Mouse (Mus musculus) embryonic facial prominence, embryonic 13.5 days (tissue): ENCODE results near the gene Mmgt2. TPM values are rescaled to one million over a fixed set of nuclear protein-coding genes. Genes with fewer than 3 reads are reported as not detected.

Source experiments
- ATAC-seq: fragments of 200-750 bp; cut with Nextera tagmentation; 2 replicates; pipeline ENCODE4 v1.8.0; 2017; ENCODE audit warnings: low read depth; ENCODE audit not compliant: insufficient number of reproducible peaks, insufficient read depth, low FRiP score, low TSS enrichment
- H3K27ac ChIP-seq: fragments of 300-500 bp; sonication (generic); 2 replicates; pipeline ENCODE4 v1.5.1; 2015; ENCODE audit warnings: moderate library complexity, mild to moderate bottlenecking, inconsistent platforms
- H3K27me3 ChIP-seq: fragments of 300-500 bp; sonication (generic); 2 replicates; pipeline ENCODE4 v1.6.1; 2015; ENCODE audit warnings: mild to moderate bottlenecking, inconsistent platforms
- H3K36me3 ChIP-seq: fragments of 300-500 bp; sonication (generic); 2 replicates; pipeline ENCODE4 v1.6.1; 2015; ENCODE audit warnings: mild to moderate bottlenecking, inconsistent platforms
- H3K4me1 ChIP-seq: fragments of 300-500 bp; sonication (generic); 2 replicates; pipeline ENCODE4 v1.6.1; 2015; ENCODE audit warnings: inconsistent platforms
- H3K4me2 ChIP-seq: fragments of 300-500 bp; sonication (generic); 2 replicates; pipeline ENCODE4 v1.6.1; 2015; ENCODE audit warnings: moderate library complexity, mild to moderate bottlenecking, inconsistent platforms
- H3K4me3 ChIP-seq: fragments of 300-500 bp; sonication (generic); 2 replicates; pipeline ENCODE4 v1.5.1; 2015; ENCODE audit warnings: mild to moderate bottlenecking, inconsistent platforms
- H3K9ac ChIP-seq: fragments of 300-500 bp; sonication (generic); 2 replicates; pipeline ENCODE4 v1.6.1; 2015; ENCODE audit warnings: mild to moderate bottlenecking, inconsistent platforms
- H3K9me3 ChIP-seq: fragments of 300-500 bp; sonication (generic); 2 replicates; pipeline ENCODE4 v1.6.1; 2016; ENCODE audit warnings: inconsistent platforms
- WGBS: fragments of 180-500 bp; shearing (Covaris S2); methylation state at CpG from one replicate; pipeline ENCODE4 v1.1.7; 2015; ENCODE audit warnings: mixed read lengths; 5-methylcytosine and 5-hydroxymethylcytosine counted together
- polyA plus RNA-seq: library from polyadenylated mRNA; unstranded; fragments of >200 nt; fragmentation: Nextera tagmentation; extraction: Ambion mirVana; gene quantifications from 2 replicates; pipeline ENCODE4 v1.2.1, GENCODE M21; 2015

The Mmgt2 gene
- polyA plus RNA-seq, 1 experiment from 2014 or later = 60.4 TPM

DNA sequence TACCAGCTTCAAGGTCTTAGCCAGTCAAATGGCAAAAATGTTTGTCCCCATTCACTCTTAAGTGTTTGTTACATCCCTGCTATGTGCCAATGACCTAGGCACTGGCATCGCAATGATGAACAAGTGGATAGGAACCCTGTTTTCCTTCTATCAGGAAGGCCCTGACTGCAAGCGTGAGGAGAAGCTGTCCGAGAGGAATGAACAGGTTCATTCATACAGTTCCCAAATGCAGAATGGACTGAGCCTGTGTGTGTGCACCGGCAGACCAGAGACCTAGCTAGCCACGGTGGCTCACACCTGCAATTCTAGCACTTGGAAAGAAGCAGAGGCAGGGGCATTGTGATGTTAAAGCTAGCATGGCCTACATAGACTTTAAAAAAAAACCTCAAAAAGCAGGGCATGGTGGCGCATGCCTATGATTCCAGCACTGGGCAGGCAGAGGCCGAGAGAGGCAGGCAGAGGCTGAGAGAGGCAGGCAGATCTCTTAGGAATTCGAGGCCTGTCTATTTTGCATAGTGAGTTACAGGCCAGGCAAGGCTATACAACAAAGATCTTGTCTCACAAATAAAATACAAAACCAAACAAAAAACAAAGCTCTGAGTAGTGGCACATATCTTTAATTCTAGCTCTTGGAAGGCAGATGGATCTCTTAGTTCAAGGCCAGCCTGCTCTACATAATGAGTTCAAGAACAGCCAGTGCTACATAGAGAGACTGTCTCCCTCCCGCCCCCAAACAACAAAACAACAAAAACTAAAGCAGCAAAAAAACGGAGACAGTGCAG lies 41.1 kb upstream of the Mmgt2 start:
- H3K9me3 ChIP-seq = no peaks in the 10 kb centered on the region
- peak overlapping the region; percentile 58; the same call in 1 of the 2 replicates for H3K27ac ChIP-seq
- no peak for ATAC-seq
- H3K27me3 ChIP-seq = no peaks in the 10 kb centered on the region
- WGBS = 62% methylated on average over 10 of the region's 10 CpGs
- H3K4me3 ChIP-seq = no peak overlapping the region
- H3K4me1 ChIP-seq = peaks cover 33% of the 10 kb centered on the region
- H3K4me2 ChIP-seq = no peak overlapping the region
- H3K36me3 ChIP-seq = peaks cover 75% of the 10 kb centered on the region
- no peak overlapping the region; the same call in 1 of the 2 replicates for H3K9ac ChIP-seq

DNA sequence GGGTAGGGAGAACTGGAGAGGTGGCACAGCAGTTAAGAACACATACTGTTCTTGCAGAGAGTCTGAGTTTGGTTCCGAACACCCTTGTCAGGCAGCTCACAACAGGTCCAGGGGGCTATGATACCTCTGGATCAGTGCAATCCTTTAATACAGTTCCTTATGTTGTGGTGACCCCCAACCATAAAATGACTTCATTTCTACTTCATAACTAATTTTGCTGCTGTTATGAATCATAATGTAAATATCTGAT lies 40.6 kb upstream of the Mmgt2 start:
- Histone ChIP-seq H3K9ac (no peak overlapping the region), H3K27ac (no peak overlapping the region), H3K27me3 (no peaks in the 10 kb centered on the region), H3K9me3 (no peaks in the 10 kb centered on the region), H3K4me1 (peaks cover 38% of the 10 kb centered on the region), H3K36me3 (peaks cover 77% of the 10 kb centered on the region), H3K4me2 (no peak overlapping the region), H3K4me3 (no peak overlapping the region)
- ATAC-seq = no peak
- WGBS = 92% methylated on average over 1 of the region's 1 CpGs

DNA sequence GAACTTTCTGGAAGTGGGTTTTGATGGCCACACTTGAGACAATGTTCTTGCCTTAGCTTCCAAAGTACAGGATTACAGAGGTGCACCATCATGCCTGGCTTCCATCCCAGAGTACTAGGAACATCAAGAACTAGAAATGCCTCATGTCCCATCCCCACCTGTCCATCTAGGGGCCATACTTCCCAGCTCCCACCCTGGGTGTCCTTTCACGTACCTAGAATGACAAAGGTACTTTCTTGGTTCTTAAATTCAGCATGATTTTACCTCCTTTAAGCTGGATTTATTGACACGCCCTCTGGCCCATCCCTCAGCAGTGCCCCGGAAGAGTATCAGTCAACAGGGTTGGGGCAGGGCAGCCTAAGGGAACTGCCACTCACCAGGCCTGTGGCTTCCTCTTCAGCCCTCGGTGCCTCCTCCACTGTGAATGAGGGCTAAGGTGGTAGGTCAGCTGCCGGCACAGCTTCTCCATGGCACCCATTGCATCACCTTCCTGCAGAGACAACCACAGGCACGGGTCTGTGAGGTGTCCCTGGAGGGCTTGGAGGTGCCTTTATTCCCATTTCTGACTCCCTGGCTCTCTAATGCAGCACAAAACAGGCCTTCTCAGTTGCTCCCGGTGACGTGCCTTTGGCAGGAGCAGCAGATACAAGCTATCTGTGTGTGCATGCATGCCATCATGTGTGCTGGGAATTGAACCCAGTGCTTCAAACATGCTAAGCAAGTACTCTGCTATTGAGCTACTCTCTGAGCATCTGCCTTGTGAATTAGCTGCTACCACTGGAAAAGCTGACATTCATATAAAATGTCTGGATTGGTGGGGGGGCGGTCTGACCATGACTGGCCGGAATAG lies 39.4 kb upstream of the Mmgt2 start:
- H3K4me2 ChIP-seq = no peak overlapping the region
- 82% methylated on average over 10 of the region's 10 CpGs for WGBS
- no peak overlapping the region for H3K9ac ChIP-seq
- H3K4me3 ChIP-seq = no peak overlapping the region
- no peak for ATAC-seq
- no peaks in the 10 kb centered on the region for H3K9me3 ChIP-seq
- no peak overlapping the region for H3K27ac ChIP-seq
- H3K4me1 ChIP-seq = peaks cover 45% of the 10 kb centered on the region
- peaks cover 73% of the 10 kb centered on the region for H3K36me3 ChIP-seq
- H3K27me3 ChIP-seq = no peaks in the 10 kb centered on the region

GRCm38 (mm10) chr11:62610304-62610703 lies 38.2 kb upstream of the Mmgt2 start:
- Histone ChIP-seq H3K4me1 (peaks cover 43% of the 10 kb centered on the region), H3K27me3 (no peaks in the 10 kb centered on the region), H3K9ac (no peak overlapping the region), H3K4me2 (no peak overlapping the region), H3K4me3 (no peak overlapping the region), H3K9me3 (no peaks in the 10 kb centered on the region), H3K27ac (no peak overlapping the region), H3K36me3 (peaks cover 60% of the 10 kb centered on the region)
- 84% methylated on average over 6 of the region's 6 CpGs for WGBS
- ATAC-seq = no peak

- ATAC-seq = no peak
- Histone ChIP-seq H3K9me3 (no peaks in the 10 kb centered on the region), H3K36me3 (peaks cover 48% of the 10 kb centered on the region), H3K9ac (peak overlapping the region; percentile 72; the same call in 1 of the 2 replicates), H3K4me2 (no peak overlapping the region), H3K4me1 (peaks cover 23% of the 10 kb centered on the region), H3K27me3 (no peaks in the 10 kb centered on the region), H3K27ac (no peak overlapping the region), H3K4me3 (no peak overlapping the region)
- 50% methylated on average over 10 of the region's 10 CpGs for WGBS
Measured at GRCm38 (mm10) chr11:62612604-62613003, 35.9 kb upstream of the Mmgt2 start.

DNA sequence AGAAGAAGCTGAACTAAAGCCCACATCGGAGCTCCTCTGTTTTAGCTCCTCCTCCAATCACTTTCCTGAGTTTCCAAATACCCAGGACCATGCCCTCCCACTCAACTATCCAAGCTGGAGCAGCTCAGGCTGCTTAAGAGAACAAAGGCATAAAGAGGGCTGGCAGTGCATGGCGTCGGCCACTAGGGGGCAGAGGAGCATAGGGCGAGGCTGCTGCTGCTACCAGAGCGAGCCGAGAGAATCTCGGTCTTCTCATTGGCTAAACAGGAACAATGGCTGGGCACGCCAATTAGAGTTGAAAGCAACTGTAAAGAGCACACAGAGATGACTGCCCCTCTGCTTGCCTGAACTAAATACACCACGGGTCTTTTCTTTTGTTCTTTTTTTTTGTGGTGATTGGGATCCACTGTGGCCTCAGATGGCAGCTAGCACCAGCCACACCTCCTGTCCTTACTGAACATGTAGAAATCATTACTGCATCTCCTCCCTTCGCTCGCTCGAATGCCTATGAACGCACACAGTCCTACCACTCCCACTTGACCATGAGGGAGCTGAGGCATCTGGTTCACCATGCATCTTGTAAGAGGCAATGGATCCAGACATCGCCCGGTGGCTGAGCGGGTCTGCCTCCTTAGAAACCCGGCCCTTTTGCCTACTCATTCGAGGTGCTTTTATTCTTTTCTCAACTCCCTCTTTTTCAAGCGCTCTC lies 34.7 kb upstream of the Mmgt2 start:
- Histone ChIP-seq H3K27ac (peak overlapping the region; percentile 89), H3K4me1 (peaks cover 23% of the 10 kb centered on the region), H3K9me3 (no peaks in the 10 kb centered on the region), H3K36me3 (peaks cover 43% of the 10 kb centered on the region), H3K4me2 (peak overlapping the region; percentile 55), H3K9ac (peak overlapping the region; percentile 72), H3K27me3 (no peaks in the 10 kb centered on the region), H3K4me3 (peak overlapping the region; percentile 31)
- peak; percentile 76 for ATAC-seq
- WGBS = 10% methylated on average over 19 of the region's 19 CpGs

DNA sequence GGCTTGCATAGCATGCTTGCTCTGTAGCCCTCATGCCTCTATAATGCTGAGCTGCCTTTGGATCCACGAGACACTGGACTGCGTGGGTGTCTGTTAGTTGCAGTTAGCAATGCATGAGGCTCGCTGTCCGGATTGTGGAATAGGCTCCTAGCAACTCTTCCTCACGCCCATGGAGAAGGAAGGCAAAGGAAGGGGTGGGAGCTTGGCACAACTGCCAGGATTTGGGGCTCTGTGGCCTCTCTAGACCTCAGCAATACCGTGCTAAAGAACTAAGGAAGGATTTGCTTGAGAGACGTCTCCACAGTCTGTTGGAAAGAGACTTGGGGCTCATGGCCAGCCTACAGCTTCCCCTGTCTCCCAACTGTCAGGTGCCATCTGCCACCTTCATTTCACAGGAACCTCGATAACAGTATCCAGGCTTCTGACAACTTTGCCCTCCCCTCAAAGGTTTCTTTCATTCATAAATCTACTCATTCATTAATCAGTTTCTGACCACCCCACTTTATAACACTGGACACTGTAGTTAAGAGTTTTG lies 33.5 kb upstream of the Mmgt2 start:
- no peak overlapping the region for H3K4me2 ChIP-seq
- H3K9ac ChIP-seq = no peak overlapping the region
- no peaks in the 10 kb centered on the region for H3K27me3 ChIP-seq
- WGBS = 85% methylated on average over 8 of the region's 8 CpGs
- ATAC-seq = no peak
- peaks cover 23% of the 10 kb centered on the region for H3K4me1 ChIP-seq
- peak overlapping the region; percentile 89 for H3K27ac ChIP-seq
- H3K4me3 ChIP-seq = no peak overlapping the region
- H3K9me3 ChIP-seq = no peaks in the 10 kb centered on the region
- peaks cover 45% of the 10 kb centered on the region for H3K36me3 ChIP-seq

- H3K4me3 ChIP-seq = no peak overlapping the region
- no peak overlapping the region for H3K4me2 ChIP-seq
- H3K27ac ChIP-seq = no peak overlapping the region
- ATAC-seq = no peak
- H3K9ac ChIP-seq = no peak overlapping the region
- H3K4me1 ChIP-seq = peaks cover 23% of the 10 kb centered on the region
- peaks cover 44% of the 10 kb centered on the region for H3K36me3 ChIP-seq
- WGBS = 82% methylated on average over 4 of the region's 4 CpGs
- H3K27me3 ChIP-seq = no peaks in the 10 kb centered on the region
- no peaks in the 10 kb centered on the region for H3K9me3 ChIP-seq
Measured at GRCm38 (mm10) chr11:62615456-62615855, 33.0 kb upstream of the Mmgt2 start.

- Histone ChIP-seq H3K4me3 (no peak overlapping the region), H3K27me3 (no peaks in the 10 kb centered on the region), H3K27ac (no peak overlapping the region), H3K4me1 (peaks cover 36% of the 10 kb centered on the region), H3K4me2 (no peak overlapping the region), H3K36me3 (peaks cover 32% of the 10 kb centered on the region), H3K9ac (no peak overlapping the region), H3K9me3 (no peaks in the 10 kb centered on the region)
- WGBS = 92% methylated on average over 8 of the region's 8 CpGs
- no peak for ATAC-seq
Measured at GRCm38 (mm10) chr11:62621079-62621478, 27.4 kb upstream of the Mmgt2 start.

DNA sequence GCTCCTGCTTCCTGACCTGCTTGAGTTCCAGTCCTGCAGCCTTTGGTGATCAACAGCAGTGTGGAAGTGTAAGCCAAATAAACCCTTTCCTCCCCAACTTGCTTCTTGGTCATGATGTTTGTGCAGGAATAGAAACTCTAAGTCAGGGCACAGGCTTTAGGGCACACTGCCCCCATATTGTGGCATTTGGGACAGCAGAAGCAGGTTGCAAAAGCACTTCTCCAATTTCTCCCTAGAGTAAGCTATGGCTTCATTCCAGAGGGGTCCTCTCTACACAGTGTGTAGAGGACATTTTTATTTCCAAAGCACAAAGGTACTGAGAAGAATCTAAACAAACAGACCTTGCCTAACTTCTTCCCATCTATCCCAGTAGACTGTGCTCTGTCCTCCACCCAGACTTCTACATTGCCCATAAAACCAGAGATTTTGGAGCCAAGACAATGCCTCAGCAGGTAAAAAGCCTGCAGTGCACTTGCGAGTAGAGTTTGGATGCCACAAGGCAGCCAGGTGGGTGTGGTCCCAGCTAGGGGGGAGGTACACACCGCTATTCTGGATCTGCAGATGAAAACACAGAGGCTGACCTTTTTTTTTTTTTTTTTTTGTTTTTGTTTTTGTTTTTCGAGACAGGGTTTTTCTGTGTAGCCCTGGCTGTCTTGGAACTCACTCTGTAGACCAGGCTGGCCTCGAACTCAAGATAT lies 26.7 kb upstream of the Mmgt2 start:
- Histone ChIP-seq H3K4me1 (peaks cover 36% of the 10 kb centered on the region), H3K4me3 (no peak overlapping the region), H3K27me3 (no peaks in the 10 kb centered on the region), H3K36me3 (peaks cover 34% of the 10 kb centered on the region), H3K9ac (no peak overlapping the region), H3K27ac (no peak overlapping the region), H3K9me3 (no peaks in the 10 kb centered on the region), H3K4me2 (no peak overlapping the region)
- ATAC-seq = no peak
- 79% methylated on average over 4 of the region's 4 CpGs for WGBS

DNA sequence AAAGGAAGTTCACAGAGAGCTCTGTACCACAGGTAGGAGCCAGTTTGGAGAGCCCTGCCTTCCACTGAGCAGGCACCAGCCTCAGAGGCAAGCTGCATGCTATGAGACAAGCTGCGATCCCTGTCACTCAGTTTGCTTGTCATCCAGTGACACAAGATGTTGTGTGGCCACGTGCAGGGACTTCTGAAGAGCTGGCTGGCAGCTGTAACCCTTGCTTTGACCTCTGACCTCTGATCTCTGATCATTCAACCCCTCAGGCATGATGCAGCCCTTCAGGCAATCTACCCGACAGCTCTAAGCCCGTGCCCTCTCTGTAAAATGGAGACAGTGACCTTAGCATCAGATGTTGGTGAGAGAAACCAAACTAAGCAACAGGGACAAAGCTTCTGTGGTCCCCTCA lies 25.6 kb upstream of the Mmgt2 start:
- no peak for ATAC-seq
- H3K27ac ChIP-seq = no peak overlapping the region
- H3K36me3 ChIP-seq = peaks cover 24% of the 10 kb centered on the region
- H3K9me3 ChIP-seq = no peaks in the 10 kb centered on the region
- no peak overlapping the region for H3K9ac ChIP-seq
- WGBS = 33% methylated on average over 4 of the region's 4 CpGs
- no peak overlapping the region for H3K4me2 ChIP-seq
- H3K4me1 ChIP-seq = peaks cover 38% of the 10 kb centered on the region
- H3K4me3 ChIP-seq = no peak overlapping the region
- no peaks in the 10 kb centered on the region for H3K27me3 ChIP-seq
